Comparison of ENCODE assay signal across 23 mouse cellular contexts in the genomic region with DNA sequence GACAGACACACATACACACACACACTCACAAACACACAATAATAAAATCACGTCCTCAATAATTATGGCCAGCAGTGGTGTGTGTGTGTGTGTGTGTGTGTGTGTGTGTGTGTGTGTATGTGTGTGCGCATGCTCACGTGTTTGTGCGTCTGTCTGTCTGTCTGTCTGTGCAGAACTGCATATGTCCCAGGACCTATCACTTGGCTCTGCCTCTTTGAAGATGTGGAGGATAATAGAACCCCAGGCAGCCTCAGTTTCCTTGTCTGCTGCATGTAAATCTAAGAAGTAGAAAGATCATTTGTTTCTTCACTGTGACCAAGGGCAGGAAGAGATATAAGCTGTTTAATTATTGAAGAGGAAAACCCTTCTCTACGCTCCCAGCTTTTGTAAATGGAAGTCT.
DNase-seq lines count a peak whose midpoint lies in the region; ATAC-seq and TF ChIP-seq lines count a peak whose summit lies in the region.
"Had no signal": no experiment of that assay in that cellular context is flagged by ENCODE, and none has a peak within 500 bp of the region (broad histone marks: within the 10 kb centered on the region; RNA-seq: fewer than 3 reads in every experiment).

No protein-coding gene starts in this region.

- no peak overlapping the region for H3K27ac ChIP-seq in MEL (ENCODE audit: control insufficient read depth, low read depth, low read length)
- H3K27ac ChIP-seq in intestine, postnatal 0 days (ENCODE audit: low read depth, low read length) = no peak overlapping the region
- H3K27ac ChIP-seq: forebrain, embryonic 13.5 days; heart, adult 2 months; heart, embryonic 13.5 days; hindbrain, embryonic 12.5 days; kidney, postnatal 0 days; limb, embryonic 13.5 days had no signal

- no peak for TF ChIP-seq EP300 in MEL (IDR thresholded peaks at IDR 0.05; ENCODE audit: low read depth in 1 of 2, low read length in 2 of 2)

- peak; percentile 16 for DNase-seq in CD4-positive, CD25-positive, alpha-beta regulatory T cell, adult 2 months (ENCODE audit: low read depth, low spot score)
- peak; percentile 10 for DNase-seq in 3T3-L1 (ENCODE audit: low read depth, low spot score)
- peak; percentile 64 for DNase-seq in MEL (ENCODE audit: low read depth, low spot score)
- DNase-seq in brain, adult 2 months (ENCODE audit: low read depth, low spot score) = peak; percentile 13
- no peak for DNase-seq in Muller cell, postnatal 12 days (ENCODE audit: inconsistent ontology term)
- no peak for DNase-seq in kidney, postnatal 36 days
- DNase-seq: cerebellum, adult 8-10 months; cerebellum, postnatal 36 days; gastrocnemius, postnatal 36 days; heart, adult 2 months; heart, postnatal 14 days; kidney, adult 2 months; layer of hippocampus, postnatal 36 days; lung, postnatal 4 days; thymus, postnatal 25 days had no signal

- H3K4me2 ChIP-seq in intestine, postnatal 0 days (replicated peaks; ENCODE audit: low read depth) = no peak overlapping the region
- H3K4me2 ChIP-seq: forebrain, embryonic 13.5 days; heart, embryonic 13.5 days; hindbrain, embryonic 12.5 days; limb, embryonic 13.5 days had no signal

- no peaks in the 10 kb centered on the region for H3K9me3 ChIP-seq in MEL (replicated peaks; ENCODE audit: insufficient read depth, low read length)
- no peaks in the 10 kb centered on the region for H3K9me3 ChIP-seq in intestine, postnatal 0 days (ENCODE audit: control insufficient read depth)
- H3K9me3 ChIP-seq: forebrain, embryonic 13.5 days; heart, embryonic 13.5 days; hindbrain, embryonic 12.5 days; limb, embryonic 13.5 days had no signal

- no peak for TF ChIP-seq CTCF in MEL (IDR thresholded peaks at IDR 0.05 in 2 of 3, conservative IDR thresholded peaks at IDR 0.05 in 1 of 3; ENCODE audit: control insufficient read depth in 1 of 3, insufficient read depth in 1 of 3, low read depth in 2 of 3, low read length in 3 of 3, poor library complexity in 1 of 3, severe bottlenecking in 1 of 3)
- no peak for TF ChIP-seq CTCF in intestine, postnatal 0 days (IDR thresholded peaks at IDR 0.05; ENCODE audit: low read depth)

- H3K36me3 ChIP-seq in MEL (ENCODE audit: control insufficient read depth in 1 of 2, insufficient read depth in 2 of 2, low read length in 2 of 2) = no peaks in the 10 kb centered on the region
- no peaks in the 10 kb centered on the region for H3K36me3 ChIP-seq in intestine, postnatal 0 days (ENCODE audit: control insufficient read depth, insufficient read depth)
- H3K36me3 ChIP-seq: heart, embryonic 13.5 days; hindbrain, embryonic 12.5 days; limb, embryonic 13.5 days had no signal

- H3K79me2 ChIP-seq in MEL (ENCODE audit: control insufficient read depth, insufficient read depth, low read length, poor library complexity) = no peaks in the 10 kb centered on the region

- TF ChIP-seq RAD21 in MEL (IDR thresholded peaks at IDR 0.05; ENCODE audit: low read depth, low read length) = no peak

- TF ChIP-seq POLR2A in MEL (IDR thresholded peaks at IDR 0.05; ENCODE audit: control insufficient read depth in 1 of 2, insufficient read depth in 1 of 2, low read depth in 1 of 2, low read length in 2 of 2, poor library complexity in 1 of 2) = no peak

- no peak for ATAC-seq in CD4-positive, CD25-positive, alpha-beta regulatory T cell, adult 4 months
- no peak for ATAC-seq in intestine, postnatal 0 days
- ATAC-seq: forebrain, embryonic 13.5 days; inflammation-experienced regulatory T-cells, adult 6 months had no signal

- H3K4me3 ChIP-seq in MEL (ENCODE audit: control insufficient read depth in 1 of 2, insufficient read depth in 1 of 2, low read depth in 2 of 2, low read length in 2 of 2) = no peak overlapping the region
- no peak overlapping the region for H3K4me3 ChIP-seq in intestine, postnatal 0 days (ENCODE audit: low read depth, low read length)
- H3K4me3 ChIP-seq: forebrain, embryonic 13.5 days; heart, adult 2 months; heart, embryonic 13.5 days; hindbrain, embryonic 12.5 days; limb, embryonic 13.5 days had no signal

- 78% methylated on average over 5 of the region's 5 CpGs for WGBS in intestine, postnatal 0 days

- H3K27me3 ChIP-seq in MEL (ENCODE audit: control insufficient read depth in 1 of 2, insufficient read depth in 2 of 2, low read length in 2 of 2) = no peaks in the 10 kb centered on the region
- H3K27me3 ChIP-seq in intestine, postnatal 0 days (replicated peaks; ENCODE audit: control insufficient read depth, insufficient read depth, low read length) = no peaks in the 10 kb centered on the region
- H3K27me3 ChIP-seq: forebrain, embryonic 13.5 days; heart, embryonic 13.5 days; hindbrain, embryonic 12.5 days; limb, embryonic 13.5 days had no signal

- H3K9ac ChIP-seq in MEL (ENCODE audit: control insufficient read depth, low read depth, low read length, poor library complexity, severe bottlenecking) = no peak overlapping the region
- no peak overlapping the region for H3K9ac ChIP-seq in intestine, postnatal 0 days (ENCODE audit: low read depth, low read length)
- H3K9ac ChIP-seq: forebrain, embryonic 13.5 days; heart, embryonic 13.5 days; hindbrain, embryonic 12.5 days; limb, embryonic 13.5 days had no signal

- H3K4me1 ChIP-seq in MEL (ENCODE audit: control insufficient read depth in 1 of 2, insufficient read depth in 2 of 2, low read length in 2 of 2) = no peaks in the 10 kb centered on the region
- no peaks in the 10 kb centered on the region for H3K4me1 ChIP-seq in intestine, postnatal 0 days (replicated peaks; ENCODE audit: control insufficient read depth, insufficient read depth, low read length)

TF ChIP-seq in MEL, 35 proteins besides CTCF, POLR2A, EP300 and RAD21:
- no peak for TF ChIP-seq JUND (IDR thresholded peaks at IDR 0.05; ENCODE audit: low read depth, low read length)

Comparison
In these comparisons a context has a peak if more than half of its experiments do, and no peak if none do; other contexts are left out.
1. DNase-seq: peak in CD4-positive, CD25-positive, alpha-beta regulatory T cell, adult 2 months (single experiment), 3T3-L1 (single experiment), MEL (single experiment) and brain, adult 2 months (single experiment); none in Muller cell, postnatal 12 days (single experiment) and kidney, postnatal 36 days (0 of 2).